Mouse (Mus musculus) heart, adult 2 months (tissue): ENCODE data around the gene Cdk10. TPM values are rescaled to one million over a fixed set of nuclear protein-coding genes. Genes with fewer than 3 reads are reported as not detected.

Source experiments
- DNase-seq, 2 experiments: peaks; one replicate each; pipeline ENCODE4 v3.0.0; 2021
- H3K27ac ChIP-seq: fragments of 200-600 bp; 2 replicates; pipeline ENCODE4 v1.8.1; 2022
- H3K27me3 ChIP-seq: fragments of 200-500 bp; 2 replicates; pipeline ENCODE4 v1.6.1; 2012; ENCODE audit warnings: mild to moderate bottlenecking, low read length, inconsistent platforms, mixed read lengths; ENCODE audit not compliant: control insufficient read depth, insufficient read depth
- H3K36me3 ChIP-seq: fragments of 200-500 bp; 2 replicates; pipeline ENCODE4 v1.6.1; 2012; ENCODE audit warnings: low read length, inconsistent platforms; ENCODE audit not compliant: control insufficient read depth, insufficient read depth
- H3K4me1 ChIP-seq: fragments of 200-500 bp; 2 replicates; pipeline ENCODE4 v1.6.1; 2011; ENCODE audit warnings: low read length; ENCODE audit not compliant: control insufficient read depth, insufficient read depth
- H3K4me3 ChIP-seq: fragments of 200-600 bp; 2 replicates; pipeline ENCODE4 v1.8.1; 2022
- H3K79me2 ChIP-seq: fragments of 200-500 bp; replicated peaks from 2 replicates; pipeline ENCODE4 v1.6.1; 2012; ENCODE audit warnings: mild to moderate bottlenecking, inconsistent platforms, low read length, moderate library complexity, mixed read lengths; ENCODE audit not compliant: control insufficient read depth, insufficient read depth
- H3K9ac ChIP-seq: fragments of 200-500 bp; 2 replicates; pipeline ENCODE4 v1.6.1; 2012; ENCODE audit warnings: low read depth, mild to moderate bottlenecking, control low read depth, inconsistent platforms, low read length, mixed read lengths
- CTCF ChIP-seq: fragments of 200-600 bp; IDR thresholded peaks from 2 replicates; pipeline ENCODE4 v1.8.1; 2022; ENCODE audit warnings: antibody characterized with exemption, mild to moderate bottlenecking, moderate library complexity
- EP300 ChIP-seq: fragments of 200-500 bp; IDR thresholded peaks from 2 replicates; pipeline ENCODE4 v1.6.1; 2011; ENCODE audit warnings: low read depth, low read length, control low read depth; ENCODE audit not compliant: insufficient read depth
- POLR2A ChIP-seq: fragments of 200-500 bp; IDR thresholded peaks from 2 replicates; pipeline ENCODE4 v1.6.1; 2011; ENCODE audit warnings: mild to moderate bottlenecking, low read depth, low read length, control low read depth; ENCODE audit not compliant: insufficient read depth
- WGBS: fragments of 180-500 bp; shearing (Covaris S2); methylation state at CpG from one replicate; pipeline ENCODE4 v1.1.7; 2018; 5-methylcytosine and 5-hydroxymethylcytosine counted together
- intact Hi-C: fragments of 180-260 bp; cut with DNase I; formaldehyde crosslinking; loops from one replicate; pipeline ENCODE4 v1.15.1; 2025
- polyA plus RNA-seq: library from polyadenylated mRNA; depleted of rRNA; stranded (reverse); fragments of >200 nt; gene quantifications from 2 replicates; pipeline ENCODE4 v1.2.3, GENCODE M21; 2012
- total RNA-seq, 2 experiments: library from RNA; stranded (reverse); gene quantifications; 2 replicates each; pipeline ENCODE4 v1.2.3; 2021

Gene Cdk10
- total and polyA plus RNA-seq, 3 experiments, result 18.4 to 32.4 (median 22.9) TPM

- intact Hi-C loops, result no loop called here
- H3K79me2 ChIP-seq, result no peaks in the 10 kb centered on the region
Observed at GRCm38 (mm10) chr8:123244382-123244781, 19.7 kb downstream of the Cdk10 start.

GRCm38 (mm10) chr8:123245543-123245942 is 20.9 kb downstream of the Cdk10 start:
- no peak overlapping the region for H3K9ac ChIP-seq
- WGBS, result 83% methylated on average over 12 of the region's 12 CpGs
- H3K4me1 ChIP-seq, result no peaks in the 10 kb centered on the region
- TF ChIP-seq EP300 (no peak), CTCF (no peak)
- no peak for DNase-seq
- no peak overlapping the region for H3K27ac ChIP-seq
- no peaks in the 10 kb centered on the region for H3K79me2 ChIP-seq
- no peaks in the 10 kb centered on the region for H3K36me3 ChIP-seq
- intact Hi-C loops, result no loop called here
- H3K4me3 ChIP-seq, result no peak overlapping the region
- H3K27me3 ChIP-seq, result no peaks in the 10 kb centered on the region

More at GRCm38 (mm10) chr8:123244382-123244781, 19.7 kb downstream of the Cdk10 start:
- Histone ChIP-seq H3K4me3 (no peak overlapping the region), H3K9ac (no peak overlapping the region), H3K27ac (no peak overlapping the region), H3K4me1 (no peaks in the 10 kb centered on the region), H3K27me3 (no peaks in the 10 kb centered on the region), H3K36me3 (no peaks in the 10 kb centered on the region)
- TF ChIP-seq EP300 (no peak), POLR2A (no peak), CTCF (no peak)
- DNase-seq, result no peak
- 98% methylated on average over 4 of the region's 4 CpGs for WGBS

DNA sequence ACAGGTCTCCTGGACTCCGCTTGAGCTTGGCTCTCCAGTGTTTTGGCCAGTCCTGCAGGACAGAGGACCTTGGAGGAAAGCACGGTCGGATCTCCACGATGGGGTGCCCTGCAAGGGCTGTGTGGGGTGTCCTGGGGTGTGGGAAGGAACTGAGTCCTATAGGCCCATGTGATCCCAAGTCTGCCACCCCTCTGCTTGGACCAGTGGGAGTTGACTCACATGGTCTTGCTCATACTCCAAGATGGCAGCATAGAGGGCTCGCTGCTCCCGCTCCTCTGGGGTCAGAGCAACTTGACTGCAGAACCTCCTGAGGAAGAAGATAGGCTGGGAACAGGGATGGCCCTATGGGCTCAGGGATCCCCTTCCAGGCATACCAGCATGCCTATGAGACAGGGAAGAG is 23.1 kb downstream of the Cdk10 start:
- Histone ChIP-seq H3K4me3 (no peak overlapping the region), H3K79me2 (no peaks in the 10 kb centered on the region), H3K36me3 (no peaks in the 10 kb centered on the region), H3K27ac (no peak overlapping the region), H3K9ac (no peak overlapping the region), H3K4me1 (no peaks in the 10 kb centered on the region), H3K27me3 (no peaks in the 10 kb centered on the region)
- WGBS, result 93% methylated on average over 6 of the region's 6 CpGs
- intact Hi-C loops, result no loop called here
- no peak for DNase-seq
- no peak for TF ChIP-seq EP300
- TF ChIP-seq POLR2A, result no peak
- no peak for TF ChIP-seq CTCF

- no peaks in the 10 kb centered on the region for H3K4me1 ChIP-seq
- H3K27ac ChIP-seq, result no peak overlapping the region
- no peaks in the 10 kb centered on the region for H3K79me2 ChIP-seq
- 86% methylated on average over 8 of the region's 8 CpGs for WGBS
- intact Hi-C loops, result no loop called here
- peak in 1 of 2 experiments; percentile 55 for DNase-seq
- H3K36me3 ChIP-seq, result no peaks in the 10 kb centered on the region
- H3K4me3 ChIP-seq, result no peak overlapping the region
- no peak for TF ChIP-seq CTCF
- no peak for TF ChIP-seq EP300
- TF ChIP-seq POLR2A, result no peak
- no peaks in the 10 kb centered on the region for H3K27me3 ChIP-seq
- no peak overlapping the region for H3K9ac ChIP-seq
Observed at GRCm38 (mm10) chr8:123248596-123248995, 24.0 kb downstream of the Cdk10 start.

GRCm38 (mm10) chr8:123250940-123251339 is 26.3 kb downstream of the Cdk10 start:
- Histone ChIP-seq H3K9ac (no peak overlapping the region), H3K79me2 (no peaks in the 10 kb centered on the region), H3K27ac (no peak overlapping the region), H3K4me3 (no peak overlapping the region), H3K4me1 (peaks cover 3% of the 10 kb centered on the region), H3K27me3 (no peaks in the 10 kb centered on the region), H3K36me3 (no peaks in the 10 kb centered on the region)
- no peak for TF ChIP-seq POLR2A
- TF ChIP-seq EP300, result no peak
- TF ChIP-seq CTCF, result no peak
- DNase-seq, result no peak
- WGBS, result 89% methylated on average over 5 of the region's 5 CpGs
- intact Hi-C loops, result loop anchor here (5.0 kb wide), 1 partner anchor 121 kb away; the partner anchor contains the start of gene Tcf25

- no peaks in the 10 kb centered on the region for H3K36me3 ChIP-seq
- H3K4me1 ChIP-seq, result peaks cover 3% of the 10 kb centered on the region
- H3K9ac ChIP-seq, result peak overlapping the region; percentile 98
- peak overlapping the region; percentile 85; the same call in 1 of the 2 replicates for H3K4me3 ChIP-seq
- H3K79me2 ChIP-seq, result no peaks in the 10 kb centered on the region
- no peak for TF ChIP-seq POLR2A
- no peak for TF ChIP-seq CTCF
- no peak for TF ChIP-seq EP300
- H3K27me3 ChIP-seq, result no peaks in the 10 kb centered on the region
- WGBS, result 12% methylated on average over 4 of the region's 4 CpGs
- no peak for DNase-seq
- H3K27ac ChIP-seq, result no peak overlapping the region; the same call in 1 of the 2 replicates
- intact Hi-C loops, result loop anchor here (5.0 kb wide), 1 partner anchor 119 kb away; the partner anchor contains the start of gene Tcf25
Observed at GRCm38 (mm10) chr8:123252925-123253324, 28.3 kb downstream of the Cdk10 start.
